Mouse (Mus musculus) gastrocnemius, adult 18-20 months (tissue): Measurements from ENCODE around the gene Nacc1. TPM values are rescaled to one million over a fixed set of nuclear protein-coding genes. Genes with fewer than 3 reads are reported as not detected.
A peak's percentile ranks its signal among the peaks of the same experiment; 100 is the strongest.

Experiments used
- DNase-seq: peaks from one replicate; pipeline ENCODE4 v3.0.0; 2021; ENCODE audit warnings: low spot score
- total RNA-seq, 2 experiments: library from RNA; stranded (reverse); gene quantifications; 2 replicates each; pipeline ENCODE4 v1.2.3; 2021

Gene Nacc1
- total RNA-seq, 2 experiments from 2014 or later: 19.3 to 22.8 TPM

GRCm38 (mm10) chr8:84715893-84716468 is 28.3 kb upstream of the Nacc1 start:
- DNase-seq: no peak

- no peak for DNase-seq
Observed at GRCm38 (mm10) chr8:84714161-84714560, 26.5 kb upstream of the Nacc1 start.

GRCm38 (mm10) chr8:84713381-84713780 is 25.7 kb upstream of the Nacc1 start:
- no peak for DNase-seq

- no peak for DNase-seq
Observed at GRCm38 (mm10) chr8:84712759-84713120, 25.1 kb upstream of the Nacc1 start.

GRCm38 (mm10) chr8:84711933-84712758 is 24.5 kb upstream of the Nacc1 start:
- peak; percentile 54 for DNase-seq

GRCm38 (mm10) chr8:84711312-84711711 is 23.6 kb upstream of the Nacc1 start:
- DNase-seq: no peak

GRCm38 (mm10) chr8:84709931-84710330 is 22.3 kb upstream of the Nacc1 start:
- DNase-seq: no peak

- DNase-seq: peak; percentile 90
Observed at GRCm38 (mm10) chr8:84708774-84709475, 21.3 kb upstream of the Nacc1 start.

GRCm38 (mm10) chr8:84708071-84708541 is 20.4 kb upstream of the Nacc1 start:
- peak; percentile 59 for DNase-seq

GRCm38 (mm10) chr8:84707267-84707883 is 19.7 kb upstream of the Nacc1 start:
- peak; percentile 59 for DNase-seq

GRCm38 (mm10) chr8:84706610-84707266 is 19.1 kb upstream of the Nacc1 start:
- no peak for DNase-seq

- DNase-seq: no peak
Observed at GRCm38 (mm10) chr8:84705960-84706359, 18.3 kb upstream of the Nacc1 start.

GRCm38 (mm10) chr8:84704867-84705831 is 17.5 kb upstream of the Nacc1 start:
- no peak for DNase-seq

- peak; percentile 83 for DNase-seq
Observed at GRCm38 (mm10) chr8:84704356-84704755, 16.7 kb upstream of the Nacc1 start.

- DNase-seq: no peak
Observed at GRCm38 (mm10) chr8:84703466-84704249, 16.0 kb upstream of the Nacc1 start.

- no peak for DNase-seq
Observed at GRCm38 (mm10) chr8:84702963-84703465, 15.4 kb upstream of the Nacc1 start.

GRCm38 (mm10) chr8:84702561-84702960 is 14.9 kb upstream of the Nacc1 start:
- DNase-seq: no peak

GRCm38 (mm10) chr8:84700941-84701911 is 13.6 kb upstream of the Nacc1 start, which contains the start of gene Lyl1:
TSS of gene Lyl1 (plus strand) at chr8:84701457.
- DNase-seq: peak; percentile 36
